Mouse (Mus musculus): Measurements from ENCODE around the gene Ercc6l. TPM values are rescaled to one million over a fixed set of nuclear protein-coding genes. Genes with fewer than 3 reads are reported as not detected.

Gene Ercc6l
- polyA plus RNA-seq, 1 experiment from 2014 or later: 8.7 TPM

DNA sequence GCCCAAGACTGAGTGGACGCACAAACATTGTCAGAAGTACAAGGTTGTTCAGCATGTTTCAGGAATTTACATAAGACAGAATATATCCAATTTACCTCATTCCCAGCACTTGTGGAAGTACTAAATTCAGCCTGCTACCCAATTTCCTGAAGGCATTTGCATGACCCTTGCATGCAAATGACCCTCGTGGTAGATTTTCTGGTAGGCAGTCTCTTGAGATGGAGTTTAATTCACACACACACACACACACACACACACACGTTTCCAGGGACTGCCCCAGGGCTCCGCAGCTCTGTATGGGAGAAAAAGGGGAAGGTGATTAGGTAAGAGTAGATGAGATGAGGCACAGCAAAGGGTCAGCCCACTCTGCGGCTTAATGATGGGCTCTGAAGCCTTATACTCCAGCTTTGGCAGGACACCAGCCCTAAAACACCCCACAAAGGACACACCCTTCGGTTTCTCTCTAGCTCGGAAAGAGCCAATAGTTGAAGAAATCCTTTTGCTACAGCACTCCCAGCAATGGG is 62.4 kb downstream of the Ercc6l start:
- Histone ChIP-seq H3K27me3 (replicated peaks) (no peaks in the 10 kb centered on the region), H3K4me3 (no peak overlapping the region), H3K4me2 (replicated peaks) (no peak overlapping the region), H3K9me3 (no peaks in the 10 kb centered on the region), H3K4me1 (no peaks in the 10 kb centered on the region), H3K9ac (no peak overlapping the region), H3K27ac (no peak overlapping the region), H3K36me3 (no peaks in the 10 kb centered on the region)
- WGBS: 81% methylated on average over 7 of the region's 7 CpGs
- no peak for ATAC-seq (ENCODE audit: low FRiP score, low read depth)

Other genes with a start within 250 kb of the Ercc6l start
- gene Rtl5, start 85.8 kb downstream of the Ercc6l start, polyA plus RNA-seq (2016; fragmentation: Nextera tagmentation; extraction: Ambion mirVana): 4.3 and 5.1 TPM in 2 replicates
- 84.1 and 91.2 TPM in 2 replicates for gene Pin4, start 37.6 kb downstream of the Ercc6l start, polyA plus RNA-seq (2016; fragmentation: Nextera tagmentation; extraction: Ambion mirVana)
- 429 and 461 TPM in 2 replicates for gene Rps4x, start 32.3 kb upstream of the Ercc6l start, polyA plus RNA-seq (2016; fragmentation: Nextera tagmentation; extraction: Ambion mirVana)
- 3.9 and 7.2 TPM in 2 replicates for gene Cited1, start 95.1 kb upstream of the Ercc6l start, polyA plus RNA-seq (2016; fragmentation: Nextera tagmentation; extraction: Ambion mirVana)

Data from neural tube, embryonic 12.5 days (tissue).